Mouse (Mus musculus) cortical plate, adult 2 months (tissue): ENCODE measurements around the gene Rabep1. TPM values are rescaled to one million over a fixed set of nuclear protein-coding genes. Genes with fewer than 3 reads are reported as not detected.

Experiments used
- H3K27ac ChIP-seq: fragments of 200-500 bp; 2 replicates; pipeline ENCODE4 v1.5.1; 2012; ENCODE audit warnings: low read length, control low read depth, inconsistent platforms; ENCODE audit not compliant: insufficient read depth
- H3K4me1 ChIP-seq: fragments of 200-500 bp; 2 replicates; pipeline ENCODE4 v1.6.1; 2011; ENCODE audit warnings: low read length; ENCODE audit not compliant: control insufficient read depth, insufficient read depth
- H3K4me3 ChIP-seq: fragments of 200-500 bp; 2 replicates; pipeline ENCODE4 v1.5.1; 2011; ENCODE audit warnings: mild to moderate bottlenecking, low read length, control low read depth; ENCODE audit not compliant: insufficient read depth
- CTCF ChIP-seq: fragments of 200-500 bp; IDR thresholded peaks from 2 replicates; pipeline ENCODE4 v1.5.1; 2011; ENCODE audit warnings: mild to moderate bottlenecking, control low read depth, low read length; ENCODE audit not compliant: insufficient read depth; ENCODE audit errors: extremely low read depth
- POLR2A ChIP-seq: fragments of 200-500 bp; IDR thresholded peaks from 2 replicates; pipeline ENCODE4 v1.6.1; 2011; ENCODE audit warnings: mild to moderate bottlenecking, low read length, control low read depth; ENCODE audit not compliant: insufficient read depth; ENCODE audit errors: extremely low read depth
- polyA plus RNA-seq: library from polyadenylated mRNA; depleted of rRNA; stranded (reverse); fragments of >200 nt; gene quantifications from 2 replicates; pipeline ENCODE4 v1.2.3, GENCODE M21; 2012

Rabep1 gene
- polyA plus RNA-seq, 1 experiment = 40.7 TPM

DNA sequence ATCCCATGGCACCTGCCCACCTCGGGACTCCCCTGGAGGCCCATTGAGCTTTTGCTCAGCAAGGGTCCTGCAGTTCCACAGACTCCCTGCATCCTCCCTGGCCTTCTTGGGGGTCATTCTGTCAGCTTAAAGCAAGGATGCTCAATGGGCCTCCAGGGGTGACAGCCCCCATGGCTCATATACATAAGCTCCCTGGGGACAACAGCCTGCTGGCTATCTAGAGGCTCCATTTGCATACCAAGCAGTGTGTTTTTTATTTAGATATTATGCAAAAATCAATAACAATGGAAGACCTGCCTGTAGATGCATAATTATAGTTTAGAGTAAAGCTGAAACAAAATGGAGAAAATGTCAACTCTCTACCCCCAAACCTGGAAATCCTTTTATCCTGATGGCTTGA is 35.6 kb upstream of the Rabep1 start:
- no peaks in the 10 kb centered on the region for H3K4me1 ChIP-seq
- no peak overlapping the region for H3K4me3 ChIP-seq
- no peak overlapping the region for H3K27ac ChIP-seq
- no peak for TF ChIP-seq POLR2A

DNA sequence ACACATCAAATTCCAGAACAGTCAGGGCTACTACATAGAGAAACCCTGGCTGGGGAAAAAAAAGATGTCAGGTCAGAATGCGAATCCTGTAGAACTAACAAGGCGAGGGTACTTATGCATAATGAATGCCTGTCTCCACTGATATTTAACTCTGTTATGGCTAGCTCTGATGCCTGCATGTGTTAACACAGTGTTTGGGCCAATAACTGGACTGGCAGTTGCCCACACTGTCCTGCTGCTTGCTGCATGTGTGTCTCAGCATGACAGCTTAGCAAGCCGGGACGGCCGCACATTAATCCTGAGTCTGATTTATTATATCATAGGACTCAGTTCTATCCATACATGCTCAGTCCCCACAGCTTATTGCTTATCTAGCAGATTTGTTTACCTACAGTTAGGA is 33.5 kb upstream of the Rabep1 start:
- Histone ChIP-seq H3K4me1 (no peaks in the 10 kb centered on the region), H3K27ac (no peak overlapping the region), H3K4me3 (no peak overlapping the region)
- TF ChIP-seq POLR2A (no peak), CTCF (no peak)

DNA sequence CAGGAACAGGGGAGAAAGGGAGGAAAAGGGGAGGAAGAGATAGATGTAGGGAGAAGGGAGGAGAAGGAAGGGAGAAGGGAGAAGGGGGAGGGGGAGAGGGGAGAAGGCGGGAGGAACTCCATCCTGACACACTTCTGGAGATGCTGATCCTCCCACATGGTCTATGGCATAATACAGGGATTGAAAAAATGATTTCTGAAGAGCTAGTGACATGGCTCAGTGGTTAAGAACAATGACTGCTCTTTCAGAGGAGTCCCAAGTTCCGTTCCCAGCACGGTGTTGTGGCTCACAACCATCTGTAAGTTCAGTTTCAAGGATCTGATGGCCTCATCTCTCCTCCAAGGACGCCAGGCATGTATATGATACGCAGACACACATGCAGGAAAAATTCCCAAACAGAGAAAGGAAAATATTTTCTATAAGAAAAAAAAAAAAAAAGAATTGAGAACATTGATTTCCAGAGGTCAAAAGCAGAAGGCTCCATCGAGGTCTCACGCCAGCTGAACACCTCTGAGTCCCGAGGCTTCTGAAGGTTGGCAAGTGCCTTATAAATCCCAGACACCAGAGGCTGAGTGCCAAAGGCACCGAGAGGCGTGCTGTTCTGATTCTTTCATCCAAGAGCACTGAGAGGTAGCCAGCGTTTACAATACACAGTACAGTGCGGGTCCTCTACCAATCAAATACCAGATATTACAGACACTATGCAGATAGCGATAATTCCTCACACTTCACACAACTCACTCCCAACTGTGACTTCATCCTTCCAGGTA is 32.9 kb upstream of the Rabep1 start:
- no peaks in the 10 kb centered on the region for H3K4me1 ChIP-seq
- TF ChIP-seq POLR2A (no peak), CTCF (no peak)
- no peak overlapping the region for H3K27ac ChIP-seq
- no peak overlapping the region for H3K4me3 ChIP-seq

DNA sequence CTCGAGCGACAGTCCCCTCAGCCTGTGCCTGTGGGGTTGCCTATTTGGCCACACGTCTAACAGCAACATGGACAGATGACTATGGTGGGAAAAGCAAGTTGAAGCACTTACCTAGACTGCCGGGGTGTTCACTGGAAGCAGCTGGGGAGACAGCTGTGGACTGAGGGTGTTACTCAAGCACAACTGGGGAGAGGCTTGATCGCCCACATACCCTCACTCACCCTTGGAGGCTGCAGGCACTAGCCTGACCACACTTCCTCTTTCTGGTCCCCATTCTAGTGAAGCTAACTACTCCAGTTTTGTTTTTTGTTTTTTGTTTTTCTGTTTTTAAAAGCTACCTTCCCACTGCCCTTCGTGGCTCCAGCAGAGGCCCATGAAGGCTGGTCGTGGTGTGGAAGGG is 32.2 kb upstream of the Rabep1 start, which contains the start of gene Scimp:
Gene Scimp (minus strand): TSS at position 222 of the 400 bp plus-strand sequence.
- TF ChIP-seq POLR2A (no peak), CTCF (no peak)
- H3K27ac ChIP-seq = no peak within 1 kb of the TSS
- H3K4me1 ChIP-seq = no peaks in the 10 kb centered on the region
- H3K4me3 ChIP-seq = no peak within 1 kb of the TSS

DNA sequence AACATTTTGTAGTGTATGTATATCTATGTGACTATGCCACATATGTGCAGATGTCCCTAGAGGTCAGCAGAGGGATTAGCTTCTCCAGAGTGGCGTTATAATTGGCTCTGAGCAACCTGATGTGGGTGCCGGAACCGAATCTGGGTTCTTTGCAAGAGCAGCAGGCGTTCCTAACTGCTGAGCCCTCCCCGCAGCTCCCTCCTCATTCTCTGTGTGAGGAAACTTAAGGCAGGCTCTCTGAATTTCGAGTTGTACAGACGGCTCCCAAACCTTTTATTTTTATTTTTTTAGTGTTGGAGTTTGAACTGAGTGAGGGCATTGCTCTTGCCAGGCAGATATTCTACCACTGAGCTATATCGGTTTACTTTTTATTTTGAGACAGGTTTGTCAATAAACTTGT is 29.5 kb upstream of the Rabep1 start:
- Histone ChIP-seq H3K27ac (no peak overlapping the region), H3K4me1 (no peaks in the 10 kb centered on the region), H3K4me3 (no peak overlapping the region)
- TF ChIP-seq CTCF (no peak), POLR2A (no peak)

DNA sequence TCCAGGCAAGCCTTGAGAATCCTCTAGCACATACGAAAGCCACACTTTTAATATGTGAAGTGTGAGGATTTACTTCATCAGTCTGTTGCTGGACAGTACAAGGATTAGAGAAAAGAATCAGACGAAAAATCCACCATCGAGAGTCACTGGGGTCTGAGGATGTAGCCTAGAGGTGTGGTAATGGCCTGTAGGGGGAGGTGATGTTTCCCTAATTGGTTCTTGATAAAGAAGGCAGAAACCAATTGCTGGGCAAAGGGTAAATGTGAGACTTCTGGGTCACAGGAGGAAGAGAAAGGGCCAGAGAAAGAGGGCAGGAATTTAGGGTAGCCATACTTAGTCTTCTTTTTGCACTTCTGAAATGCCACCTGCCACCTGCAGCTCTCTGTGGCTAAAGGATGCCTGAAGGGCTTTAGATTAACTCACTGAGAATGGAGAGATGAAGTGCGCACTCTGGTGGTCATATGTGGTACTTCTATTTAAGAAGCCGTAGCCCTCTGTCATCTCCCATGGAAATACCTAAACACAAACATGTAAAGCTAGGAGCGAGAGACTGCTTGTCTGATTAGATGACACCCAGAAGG is 29.0 kb upstream of the Rabep1 start:
- TF ChIP-seq CTCF (peak; percentile 47; the same call in 1 of the 2 replicates), POLR2A (no peak)
- H3K27ac ChIP-seq = no peak overlapping the region
- H3K4me3 ChIP-seq = no peak overlapping the region
- H3K4me1 ChIP-seq = no peaks in the 10 kb centered on the region

DNA sequence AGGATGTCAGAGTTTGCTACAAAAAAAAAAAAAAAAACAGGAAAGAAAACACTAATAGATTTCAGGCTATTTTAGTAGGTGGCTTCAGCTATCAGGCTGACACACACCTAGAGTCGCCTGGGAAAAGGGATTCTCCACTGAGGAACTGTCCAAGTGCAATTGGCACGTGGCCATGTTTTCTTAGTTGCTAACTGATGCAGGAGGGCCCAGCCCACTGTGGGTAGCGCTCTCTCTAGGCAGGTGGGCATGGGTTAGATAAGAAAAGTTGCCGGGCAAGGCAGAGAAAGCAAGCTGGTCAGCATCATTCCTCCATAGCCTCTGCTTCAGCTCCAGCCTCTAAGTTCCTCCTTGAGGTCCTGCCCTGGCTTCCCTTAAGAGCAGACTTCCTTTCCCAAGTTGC is 27.8 kb upstream of the Rabep1 start:
- H3K27ac ChIP-seq = no peak overlapping the region
- no peak for TF ChIP-seq CTCF
- TF ChIP-seq POLR2A = no peak
- no peak overlapping the region for H3K4me3 ChIP-seq
- H3K4me1 ChIP-seq = no peaks in the 10 kb centered on the region

DNA sequence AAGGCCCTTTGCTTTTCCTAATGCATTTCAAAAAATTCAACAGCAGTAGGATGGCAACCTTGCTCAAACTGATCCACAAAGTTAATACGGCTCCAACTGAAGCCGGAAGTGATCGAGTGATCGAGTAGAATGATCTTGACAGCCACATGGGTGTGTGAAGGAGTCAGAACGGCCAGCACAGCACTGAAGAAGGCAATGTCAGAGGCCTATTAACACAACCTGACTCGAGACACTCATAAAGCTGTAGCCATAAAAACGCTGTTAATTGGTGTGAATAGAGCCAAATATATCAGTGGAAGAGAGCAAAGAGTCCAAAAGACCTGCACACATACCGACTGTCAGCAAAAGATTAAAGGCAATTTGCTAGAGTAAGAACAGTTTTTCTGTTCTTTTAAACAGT is 24.5 kb upstream of the Rabep1 start:
- H3K4me1 ChIP-seq = no peaks in the 10 kb centered on the region
- no peak for TF ChIP-seq POLR2A
- TF ChIP-seq CTCF = no peak
- no peak overlapping the region for H3K27ac ChIP-seq
- no peak overlapping the region for H3K4me3 ChIP-seq

DNA sequence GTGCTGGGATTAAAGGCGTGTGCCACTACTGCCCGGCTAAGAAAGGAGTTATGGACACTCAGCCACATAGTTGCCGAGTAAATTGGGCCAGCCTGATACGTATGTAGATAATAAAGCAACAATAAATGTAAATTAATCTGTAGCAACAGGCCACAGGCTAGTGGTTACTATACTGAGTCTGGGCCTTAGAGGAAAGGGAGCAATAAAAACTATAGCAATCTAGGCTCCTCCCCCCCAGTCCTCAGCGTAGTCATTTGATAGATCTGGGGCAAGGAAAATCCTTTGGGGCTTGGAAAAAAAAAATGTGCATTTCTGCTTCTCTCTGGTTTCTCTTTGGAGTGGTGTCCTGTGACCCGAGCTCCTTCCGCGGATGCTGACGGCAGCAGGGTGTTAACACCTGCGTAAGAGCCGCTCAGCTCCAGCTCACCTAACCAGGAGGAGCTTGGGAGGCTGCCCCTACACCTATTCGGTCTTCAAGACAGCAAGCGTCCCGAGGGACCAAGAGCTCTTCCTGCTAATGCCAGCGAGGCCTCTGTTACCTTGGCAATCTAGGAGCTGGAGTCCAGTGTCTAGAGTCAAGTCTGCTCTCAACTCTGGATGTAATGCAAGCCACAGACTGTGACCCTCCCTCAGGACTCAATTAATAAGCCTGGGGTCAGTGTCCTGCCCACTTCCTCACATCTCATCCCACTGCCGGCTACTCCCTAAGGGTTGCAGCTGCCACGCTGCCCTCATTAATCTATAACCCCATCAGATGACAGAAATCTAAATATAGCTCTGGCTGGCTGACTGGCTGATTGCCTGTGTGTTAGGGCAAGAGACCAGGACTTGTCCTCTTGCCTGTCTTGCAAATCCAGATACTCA is 22.6 kb upstream of the Rabep1 start:
- TF ChIP-seq CTCF (no peak), POLR2A (no peak)
- Histone ChIP-seq H3K4me3 (no peak overlapping the region), H3K27ac (no peak overlapping the region), H3K4me1 (no peaks in the 10 kb centered on the region)

DNA sequence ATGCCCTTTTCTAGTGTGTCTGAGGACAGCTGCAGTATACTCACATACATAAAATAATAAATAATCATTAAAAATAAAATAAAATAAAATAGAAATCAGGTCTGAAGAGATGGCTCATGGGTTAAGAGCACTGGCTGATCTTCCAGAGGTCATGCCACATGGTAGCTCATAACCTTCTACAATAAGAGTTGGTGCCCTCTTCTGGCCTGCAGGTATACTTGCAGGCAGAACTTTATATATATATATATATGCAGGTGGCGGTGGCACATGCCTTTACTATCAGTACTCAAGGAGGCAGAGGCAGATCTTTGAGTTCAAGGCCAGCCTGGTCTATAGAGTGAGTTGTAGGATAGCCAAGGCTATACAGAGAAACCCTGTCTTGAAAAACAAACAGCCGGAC is 18.4 kb upstream of the Rabep1 start:
- TF ChIP-seq POLR2A (no peak), CTCF (no peak)
- Histone ChIP-seq H3K4me1 (no peaks in the 10 kb centered on the region), H3K4me3 (no peak overlapping the region), H3K27ac (no peak overlapping the region)
